Mouse (Mus musculus) layer of hippocampus, adult 11-12 months (tissue): Measurements from ENCODE around the gene Egfl6.
"Not testable (repeated sequence)": the region's sequence is repeated elsewhere in the genome, so short reads cannot be mapped to it uniquely, and the experiment has no call there.

Experiments
- DNase-seq: peaks from one replicate; pipeline ENCODE4 v3.0.0; 2022; ENCODE audit warnings: low spot score

The Egfl6 gene

GRCm38 (mm10) chrX:166516631-166517030 lies 68.9 kb downstream of the Egfl6 start:
- no peak for DNase-seq

GRCm38 (mm10) chrX:166515923-166516322 lies 69.6 kb downstream of the Egfl6 start:
- DNase-seq: no peak

GRCm38 (mm10) chrX:166514035-166514434 lies 71.5 kb downstream of the Egfl6 start:
- DNase-seq: not testable (repeated sequence)

- peak; percentile 15 for DNase-seq
These were observed 73.4 kb downstream of the Egfl6 start for GRCm38 (mm10) chrX:166512071-166512470.

GRCm38 (mm10) chrX:166511107-166511506 lies 74.4 kb downstream of the Egfl6 start:
- DNase-seq: no peak

GRCm38 (mm10) chrX:166509761-166510738 lies 75.5 kb downstream of the Egfl6 start:
- peak; percentile 90 for DNase-seq

GRCm38 (mm10) chrX:166504421-166504820 lies 81.1 kb downstream of the Egfl6 start:
- no peak for DNase-seq

GRCm38 (mm10) chrX:166499496-166500190 lies 85.9 kb downstream of the Egfl6 start:
- no peak for DNase-seq

- no peak for DNase-seq
These were observed 87.7 kb downstream of the Egfl6 start for GRCm38 (mm10) chrX:166497771-166498170.

GRCm38 (mm10) chrX:166495052-166495451 lies 90.5 kb downstream of the Egfl6 start:
- DNase-seq: no peak

GRCm38 (mm10) chrX:166479365-166479983 lies 106.0 kb downstream of the Egfl6 start, which contains the start of gene Rab9:
Rab9 (minus strand) TSS chrX:166479867.
- peak; percentile 90 for DNase-seq

- peak; percentile 6 for DNase-seq
These were observed 106.7 kb downstream of the Egfl6 start for GRCm38 (mm10) chrX:166478631-166479364.

- no peak for DNase-seq
These were observed 108.1 kb downstream of the Egfl6 start for GRCm38 (mm10) chrX:166477393-166477792.
